Mouse (Mus musculus): ENCODE results near the gene BC005561. TPM values are rescaled to one million over a fixed set of nuclear protein-coding genes. Genes with fewer than 3 reads are reported as not detected.

The BC005561 gene
- polyA plus RNA-seq (2012) = 2.8 and 3.9 TPM in 2 replicates

GRCm38 (mm10) chr5:104508195-104508891 is at the start of gene BC005561:
BC005561 (plus strand) TSS chr5:104508352.
- TF ChIP-seq GATA1 (IDR thresholded peaks at IDR 0.05; ENCODE audit: low read length) = no peak

DNA sequence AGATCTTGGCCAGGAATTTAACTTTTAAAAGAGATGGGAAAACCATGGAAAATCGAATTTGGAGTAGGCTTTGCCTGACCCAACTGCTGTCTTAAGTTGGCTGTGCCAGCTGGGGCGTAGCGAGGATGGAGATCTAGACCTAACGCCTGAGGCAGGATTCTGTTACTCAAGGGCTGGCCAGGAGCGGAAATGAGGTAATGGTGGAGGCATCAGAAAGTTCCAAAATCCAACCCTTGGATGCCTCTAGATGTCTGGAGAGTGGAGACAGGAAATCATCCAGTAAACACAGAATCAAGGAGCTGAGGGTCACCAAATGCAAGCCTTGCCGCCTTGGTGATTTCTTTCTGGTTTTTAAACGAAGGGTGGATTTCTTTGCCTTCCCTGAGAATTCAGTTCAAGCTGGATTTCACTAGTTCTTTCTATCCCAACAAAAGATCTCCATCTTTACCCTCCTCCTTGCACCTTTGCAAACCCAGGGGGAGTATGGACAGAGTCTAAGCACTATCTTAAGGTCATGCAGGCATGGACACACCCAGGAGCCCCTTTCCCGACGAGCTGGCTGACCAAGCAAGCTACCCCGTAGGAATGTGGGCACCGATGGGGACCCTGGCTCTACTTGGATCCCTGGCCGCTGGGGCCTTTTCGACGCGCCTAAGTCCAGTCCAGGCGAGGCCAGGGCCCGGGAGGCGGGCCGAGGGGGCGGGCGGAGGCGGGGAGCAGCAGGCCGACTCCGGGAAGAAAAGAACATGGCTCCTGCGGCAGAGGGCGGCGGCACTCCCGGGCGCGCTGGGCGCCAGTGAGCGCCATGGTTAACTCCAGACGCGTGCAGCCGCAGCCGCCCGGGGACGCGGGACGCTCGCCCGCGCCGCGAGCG is 49.1 kb upstream of the BC005561 start, which contains the start of gene Pkd2:
Pkd2 (plus strand) TSS at position 619 of the 874 bp plus-strand sequence.
- TF ChIP-seq GATA1 (IDR thresholded peaks at IDR 0.05; ENCODE audit: low read length) = no peak

GRCm38 (mm10) chr5:104459706-104460455 is 48.3 kb upstream of the BC005561 start:
- no peak for TF ChIP-seq GATA1 (IDR thresholded peaks at IDR 0.05; ENCODE audit: low read length)

- TF ChIP-seq GATA1 (IDR thresholded peaks at IDR 0.05; ENCODE audit: low read length) = no peak
Observed at GRCm38 (mm10) chr5:104460456-104460838, 47.7 kb upstream of the BC005561 start.

DNA sequence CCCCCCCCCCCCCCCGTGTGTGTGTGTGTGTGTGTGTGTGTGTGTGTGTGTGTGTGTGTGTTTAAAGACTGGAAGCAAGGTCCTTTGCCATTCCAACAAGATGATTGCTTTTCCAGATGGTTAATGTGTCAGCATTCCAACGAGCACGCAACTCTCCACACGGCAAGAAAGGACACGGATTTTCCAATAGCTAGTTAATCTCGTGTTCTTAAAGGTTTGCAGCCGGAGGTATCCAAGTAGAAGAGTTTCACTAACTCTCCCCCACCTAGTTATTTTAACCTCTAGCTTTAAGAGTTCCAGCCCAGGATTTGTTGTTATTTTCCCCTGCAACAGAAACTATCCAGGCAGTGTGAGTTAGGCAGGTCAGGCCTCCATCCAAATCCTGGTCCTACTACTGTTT is 47.3 kb upstream of the BC005561 start:
- no peak for TF ChIP-seq GATA1 (IDR thresholded peaks at IDR 0.05; ENCODE audit: low read length)

GRCm38 (mm10) chr5:104465279-104465678 is 42.9 kb upstream of the BC005561 start:
- TF ChIP-seq GATA1 (IDR thresholded peaks at IDR 0.05; ENCODE audit: low read length) = no peak

DNA sequence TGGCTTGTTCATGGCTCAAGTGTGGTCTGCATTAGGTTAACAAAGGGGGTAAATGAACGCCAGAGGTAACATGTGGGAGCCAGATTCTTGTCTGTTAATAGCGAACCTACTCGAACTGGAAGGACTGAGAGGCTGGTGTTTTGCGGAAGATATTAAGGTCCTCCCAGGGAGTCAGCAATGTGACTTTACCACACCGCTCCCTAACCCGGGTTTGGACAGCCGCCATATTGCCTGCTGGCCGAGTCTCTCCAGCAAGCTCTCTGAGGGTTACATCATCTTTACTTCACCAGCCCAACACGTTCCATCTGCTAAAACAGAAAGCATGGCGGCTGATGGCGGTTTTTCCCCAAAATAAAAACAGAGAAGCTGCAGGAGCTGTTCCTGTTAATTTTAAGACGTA is 42.4 kb upstream of the BC005561 start:
- no peak for TF ChIP-seq GATA1 (IDR thresholded peaks at IDR 0.05; ENCODE audit: low read length)

- no peak for TF ChIP-seq GATA1 (IDR thresholded peaks at IDR 0.05; ENCODE audit: low read length)
Observed at GRCm38 (mm10) chr5:104466816-104467215, 41.3 kb upstream of the BC005561 start.

- no peak for TF ChIP-seq GATA1 (IDR thresholded peaks at IDR 0.05; ENCODE audit: low read length)
Observed at GRCm38 (mm10) chr5:104468586-104468985, 39.6 kb upstream of the BC005561 start.

GRCm38 (mm10) chr5:104470981-104471391 is 37.2 kb upstream of the BC005561 start:
- TF ChIP-seq GATA1 (IDR thresholded peaks at IDR 0.05; ENCODE audit: low read length) = no peak

GRCm38 (mm10) chr5:104472371-104472770 is 35.8 kb upstream of the BC005561 start:
- TF ChIP-seq GATA1 (IDR thresholded peaks at IDR 0.05; ENCODE audit: low read length) = no peak

DNA sequence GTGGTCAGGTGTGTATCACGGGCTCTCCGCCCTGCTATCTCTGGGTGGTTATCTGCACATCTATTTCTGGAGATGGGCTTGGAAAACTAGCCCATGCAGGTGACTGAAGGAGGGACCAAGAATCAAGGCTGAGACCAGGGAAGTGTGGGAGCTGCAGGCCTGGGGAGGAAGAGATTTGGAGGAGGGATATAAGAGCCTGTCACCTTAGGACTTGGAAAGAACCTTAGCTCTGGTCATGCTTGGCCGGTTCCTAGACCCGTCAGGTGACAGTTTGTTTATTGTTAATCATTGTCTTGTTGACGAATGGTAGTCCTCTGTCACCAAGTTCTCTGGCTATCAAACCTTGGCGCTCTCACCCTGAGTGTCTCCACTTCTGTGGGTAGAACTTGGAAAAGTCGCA is 27.8 kb upstream of the BC005561 start:
- no peak for TF ChIP-seq GATA1 (IDR thresholded peaks at IDR 0.05; ENCODE audit: low read length)

DNA sequence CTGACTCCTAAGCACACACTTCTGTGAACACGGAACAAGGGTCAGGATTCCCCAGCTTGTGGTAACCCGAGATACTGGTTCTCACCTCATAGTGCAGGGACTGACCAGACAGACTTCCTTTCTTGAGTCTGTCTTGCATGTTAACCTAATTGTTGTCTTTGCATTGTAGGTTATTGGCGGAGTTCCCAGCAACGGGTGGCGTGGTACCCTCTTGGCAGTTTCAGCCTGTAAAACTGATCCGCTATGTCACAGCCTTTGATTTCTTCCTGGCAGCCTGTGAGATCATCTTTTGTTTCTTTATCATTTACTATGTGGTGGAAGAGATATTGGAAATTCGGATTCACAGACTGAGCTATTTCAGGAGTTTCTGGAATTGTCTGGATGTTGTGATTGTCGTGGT is 25.3 kb upstream of the BC005561 start:
- no peak for TF ChIP-seq GATA1 (IDR thresholded peaks at IDR 0.05; ENCODE audit: low read length)

GRCm38 (mm10) chr5:104491561-104491960 is 16.6 kb upstream of the BC005561 start:
- TF ChIP-seq GATA1 (IDR thresholded peaks at IDR 0.05; ENCODE audit: low read length) = no peak

DNA sequence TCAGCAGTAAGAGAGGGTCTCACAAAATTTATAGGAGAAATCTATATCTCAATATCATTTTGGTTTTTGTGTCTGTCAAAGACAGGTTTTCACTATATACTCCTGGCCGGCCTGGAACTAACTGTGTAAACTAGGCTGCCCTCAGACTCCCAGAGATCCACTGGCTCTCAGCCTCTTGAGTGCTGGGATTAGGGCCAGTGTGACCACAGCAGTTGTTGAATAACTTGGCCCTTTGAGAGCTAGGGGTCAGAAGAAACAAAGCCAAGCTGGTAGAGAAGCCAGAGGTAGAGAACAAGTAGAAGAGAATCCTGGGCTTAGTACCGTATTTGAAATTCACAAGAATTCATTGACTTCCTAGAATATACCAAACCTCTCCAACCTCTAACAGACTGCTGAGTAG is 3.3 kb upstream of the BC005561 start:
- TF ChIP-seq GATA1 (IDR thresholded peaks at IDR 0.05; ENCODE audit: low read length) = no peak

DNA sequence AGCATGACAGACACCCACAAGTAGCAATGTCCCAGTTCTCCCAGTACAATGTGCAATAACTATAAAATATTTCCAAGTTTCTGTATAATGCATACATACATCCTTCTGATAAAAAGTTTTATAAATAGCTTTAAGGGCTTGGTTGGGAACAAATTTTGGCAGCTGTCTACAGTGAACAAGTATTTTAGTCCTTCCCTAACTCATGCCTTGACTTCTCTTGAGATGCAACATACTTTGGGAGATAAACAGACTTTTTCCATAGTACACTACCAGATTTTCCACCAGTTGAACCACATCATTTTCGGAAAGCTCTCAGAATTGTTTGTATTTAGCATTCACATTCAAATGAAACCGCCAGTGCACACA is 340 bp upstream of the BC005561 start:
- no peak for TF ChIP-seq GATA1 (IDR thresholded peaks at IDR 0.05; ENCODE audit: low read length)

All from G1E-ER4 (cell line).